Mouse (Mus musculus): Measurements from ENCODE around the gene Mrpl38.
"Not testable (repeated sequence)": the region's sequence is repeated elsewhere in the genome, so short reads cannot be mapped to it uniquely, and the experiment has no call there.

The Mrpl38 gene

GRCm38 (mm10) chr11:116110131-116110530 is 28.5 kb downstream of the Mrpl38 start:
- DNase-seq = peak; percentile 91

GRCm38 (mm10) chr11:116109441-116110081 is 29.1 kb downstream of the Mrpl38 start:
- DNase-seq = peak; percentile 61

- peak; percentile 76 for DNase-seq
Measured at GRCm38 (mm10) chr11:116108464-116109137, 30.1 kb downstream of the Mrpl38 start.

DNA sequence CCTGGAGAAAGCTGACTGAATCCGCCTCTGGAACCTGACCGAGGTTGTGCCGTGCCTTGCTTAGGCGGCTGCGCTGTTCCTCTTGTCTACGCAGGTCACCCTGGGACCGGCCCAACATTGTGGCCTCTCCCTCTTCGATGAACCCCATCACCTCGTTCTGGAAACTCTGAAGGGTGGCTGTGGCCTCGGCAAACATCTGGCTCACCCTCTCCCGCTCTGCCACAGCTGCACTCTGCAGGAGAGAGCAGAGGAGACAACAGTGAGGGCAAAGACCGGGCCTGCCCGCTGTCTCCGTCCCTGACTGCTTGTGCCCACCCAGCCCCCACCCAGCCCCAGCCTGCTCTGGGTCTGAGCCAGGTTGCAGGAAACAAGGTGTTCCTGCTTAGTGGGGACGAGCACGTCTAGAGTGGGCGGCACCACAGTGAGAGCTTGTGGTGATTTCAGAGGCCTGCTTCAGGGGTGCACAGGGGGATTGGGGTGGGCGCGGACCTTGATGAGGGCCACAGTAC is 30.8 kb downstream of the Mrpl38 start:
- DNase-seq = peak; percentile 68

DNA sequence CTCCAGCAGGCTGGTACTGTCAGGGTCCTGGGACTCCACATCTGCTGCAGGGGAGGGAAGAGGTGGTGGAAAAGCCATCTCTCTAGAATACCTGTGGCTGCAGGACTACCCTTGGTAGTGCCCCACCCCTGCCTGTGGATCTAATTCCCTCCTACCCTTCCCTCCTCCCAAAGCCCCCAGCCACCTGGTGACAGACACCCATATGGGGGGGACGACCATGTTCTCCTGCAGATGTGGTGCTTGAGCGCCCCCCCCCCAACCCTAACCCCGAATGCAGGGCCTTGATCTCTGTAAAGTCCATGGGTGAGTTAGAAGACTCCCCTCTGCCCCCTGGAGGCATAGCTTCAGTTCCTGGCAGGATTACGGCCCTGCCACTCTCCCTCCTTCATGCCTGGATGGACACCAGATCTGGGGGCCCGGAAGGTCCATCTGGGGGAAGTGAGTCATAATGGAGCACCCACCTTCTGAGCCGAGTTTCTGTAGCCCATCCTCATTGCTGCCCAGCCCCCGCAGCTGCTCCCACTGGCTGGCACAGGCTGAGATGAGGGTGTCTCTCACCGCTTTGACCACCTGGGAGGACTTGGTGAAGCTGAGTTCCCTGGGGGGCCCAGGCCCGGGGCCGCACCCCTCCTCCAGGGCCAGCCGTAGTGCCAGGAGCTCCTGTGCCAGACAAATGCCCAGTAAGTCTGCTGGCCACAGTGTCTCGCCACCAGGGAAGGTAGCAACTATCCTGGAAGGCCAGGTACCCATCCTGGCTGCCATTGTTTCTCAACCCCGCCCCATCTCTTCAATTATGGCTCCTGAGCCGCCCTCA is 31.5 kb downstream of the Mrpl38 start:
- no peak for DNase-seq

GRCm38 (mm10) chr11:116106154-116106962 is 32.3 kb downstream of the Mrpl38 start:
- DNase-seq = no peak

- DNase-seq = no peak
Measured at GRCm38 (mm10) chr11:116105065-116105464, 33.6 kb downstream of the Mrpl38 start.

- DNase-seq = peak; percentile 88
Measured at GRCm38 (mm10) chr11:116104006-116104646, 34.5 kb downstream of the Mrpl38 start.

GRCm38 (mm10) chr11:116103572-116103971 is 35.1 kb downstream of the Mrpl38 start:
- no peak for DNase-seq

GRCm38 (mm10) chr11:116102472-116102871 is 36.2 kb downstream of the Mrpl38 start:
- DNase-seq = no peak

- peak; percentile 71 for DNase-seq
Measured at GRCm38 (mm10) chr11:116101931-116102381, 36.7 kb downstream of the Mrpl38 start.

DNA sequence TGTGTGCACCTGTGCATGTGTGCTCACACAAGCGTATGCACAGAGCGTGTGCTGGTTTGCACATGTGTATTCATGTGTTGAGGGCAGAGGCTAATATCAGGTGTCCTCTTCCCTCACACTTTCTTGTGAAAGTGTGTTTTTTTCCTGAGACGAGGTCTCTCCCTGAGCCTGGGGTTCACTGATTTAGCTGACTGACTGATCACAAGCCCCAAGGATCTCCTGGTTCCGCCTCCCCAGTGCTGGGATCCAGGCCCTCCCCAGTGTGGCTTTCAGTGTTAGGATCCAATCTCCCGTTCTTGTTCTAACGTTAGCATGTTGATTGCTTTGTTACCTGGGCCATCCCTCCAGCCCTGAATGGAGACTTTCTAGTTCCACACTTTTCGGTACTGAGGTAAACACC is 37.8 kb downstream of the Mrpl38 start:
- no peak for DNase-seq

GRCm38 (mm10) chr11:116100385-116100784 is 38.3 kb downstream of the Mrpl38 start:
- DNase-seq = peak; percentile 76

DNA sequence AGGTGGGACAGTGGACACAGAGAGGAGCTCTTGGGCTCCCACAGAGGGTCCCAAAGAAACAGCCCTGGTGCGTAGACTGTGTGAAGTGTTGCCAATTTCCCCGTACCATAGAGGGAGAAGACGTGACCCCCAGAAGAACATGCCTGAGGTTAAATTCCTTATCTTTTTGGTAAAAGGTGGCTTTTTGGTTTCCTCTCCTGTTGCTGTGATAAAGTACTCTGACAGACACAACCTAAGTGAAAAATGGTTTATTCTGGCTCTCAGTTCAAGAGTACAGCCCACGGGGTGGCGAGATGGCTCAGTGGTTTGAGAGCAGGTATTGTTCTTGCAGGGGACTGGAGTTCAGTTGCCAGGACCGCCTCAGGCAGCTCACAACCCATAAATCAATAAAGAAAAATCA is 39.2 kb downstream of the Mrpl38 start:
- DNase-seq = no peak

- peak; percentile 72 for DNase-seq
Measured at GRCm38 (mm10) chr11:116098711-116099460, 39.8 kb downstream of the Mrpl38 start.

- DNase-seq = no peak
Measured at GRCm38 (mm10) chr11:116096213-116097108, 42.2 kb downstream of the Mrpl38 start.

GRCm38 (mm10) chr11:116095573-116095972 is 43.1 kb downstream of the Mrpl38 start:
- peak; percentile 85 for DNase-seq

DNA sequence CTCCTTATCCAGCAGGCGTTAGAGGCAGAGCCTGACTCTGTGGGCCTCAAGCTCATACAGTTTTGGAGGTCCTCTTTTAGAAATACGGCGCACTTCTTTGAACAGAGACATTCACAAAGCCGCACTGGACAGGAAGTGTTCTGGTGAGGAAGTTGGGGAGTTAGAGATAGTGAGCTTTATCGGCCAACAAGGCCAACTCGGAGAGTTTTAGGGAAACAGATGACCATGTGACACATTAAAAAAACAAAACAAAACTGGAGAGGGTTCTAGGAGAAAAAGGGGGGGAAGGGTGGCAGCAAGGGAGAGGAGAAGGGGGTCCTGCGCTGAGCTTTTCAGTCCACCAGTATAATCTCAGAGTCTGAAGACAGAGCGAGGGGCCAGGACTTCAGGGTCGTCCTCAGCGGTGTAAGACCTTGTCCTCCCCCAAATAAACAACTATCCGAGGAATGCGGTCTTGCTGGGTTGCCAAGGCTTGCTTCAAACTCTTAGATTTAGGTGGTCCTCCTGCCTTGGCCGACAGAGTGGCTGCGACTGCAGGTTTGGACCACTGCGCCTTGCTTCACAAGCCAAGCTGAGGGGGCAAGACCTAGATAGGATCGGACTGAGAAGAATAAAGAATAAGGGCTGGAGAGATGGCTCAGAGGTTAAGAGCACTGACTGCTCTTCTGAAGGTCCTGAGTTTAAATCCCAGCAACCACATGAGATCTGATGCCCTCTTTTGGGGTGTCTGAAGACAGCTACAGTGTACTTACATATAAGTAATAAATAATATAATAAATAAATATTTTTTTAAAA is 44.7 kb downstream of the Mrpl38 start:
- DNase-seq = no peak

DNA sequence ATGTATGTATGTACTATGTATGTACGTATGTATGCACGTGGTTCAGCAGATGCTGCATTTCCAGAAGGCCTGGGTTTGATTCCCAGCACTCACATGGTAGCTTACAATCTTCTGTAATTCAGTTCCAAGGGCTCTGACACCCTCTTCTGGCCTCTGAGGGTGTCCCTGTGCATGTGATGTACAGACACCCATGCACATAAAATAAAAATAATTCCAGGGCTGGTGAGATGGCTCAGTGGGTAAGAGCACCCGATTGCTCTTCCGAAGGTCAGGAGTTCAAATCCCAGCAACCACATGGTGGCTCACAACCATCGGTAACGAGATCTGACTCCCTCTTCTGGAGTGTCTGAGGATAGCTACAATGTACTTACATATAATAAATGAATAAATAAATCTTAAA is 45.7 kb downstream of the Mrpl38 start:
- DNase-seq = not testable (repeated sequence)

Data from kidney, postnatal 14 days (tissue).